Mouse (Mus musculus) stomach, postnatal 0 days (tissue): ENCODE results near the gene D630045J12Rik.

ENCODE experiments used
- CTCF ChIP-seq: IDR thresholded peaks from 2 replicates; pipeline ENCODE4 v1.5.1; 2016; ENCODE audit warnings: antibody characterized with exemption, low read depth, mild to moderate bottlenecking, moderate library complexity
- EP300 ChIP-seq: optimal IDR thresholded peaks from 2 replicates; pipeline ENCODE3; 2016; ENCODE audit warnings: antibody characterized with exemption

DNA sequence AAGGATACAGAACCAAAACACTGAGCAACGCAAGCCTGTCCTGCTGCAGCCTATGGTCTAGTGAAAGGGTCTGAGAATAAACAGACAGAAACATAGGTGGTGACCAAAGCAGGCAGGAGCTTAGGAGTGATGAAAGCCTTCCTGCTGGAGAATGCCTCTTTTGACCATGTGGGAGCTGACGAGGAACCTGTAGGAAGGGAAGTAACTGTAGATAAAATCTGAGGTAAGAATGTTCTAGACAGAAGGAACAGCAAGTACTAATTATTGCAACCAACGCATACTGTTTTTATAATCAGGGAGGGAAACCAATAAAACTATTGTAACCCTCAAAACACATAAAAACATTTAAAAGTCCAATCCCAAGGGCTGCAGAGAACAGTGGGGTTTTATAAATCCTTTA lies 9.6 kb downstream of the D630045J12Rik start:
- TF ChIP-seq CTCF (no peak), EP300 (no peak)
